Mouse (Mus musculus): ENCODE results near the gene Atp8a1. TPM values are rescaled to one million over a fixed set of nuclear protein-coding genes. Genes with fewer than 3 reads are reported as not detected.

The Atp8a1 gene
- polyA plus RNA-seq (2012; rRNA removed), result 9.4 and 13.4 TPM in 2 replicates

- no peak for DNase-seq (ENCODE audit: low read depth)
These were observed at the start of gene Atp8a1 for GRCm38 (mm10) chr5:67847253-67848165. Gene Atp8a1, minus strand, starts transcription at chr5:67847434.

DNA sequence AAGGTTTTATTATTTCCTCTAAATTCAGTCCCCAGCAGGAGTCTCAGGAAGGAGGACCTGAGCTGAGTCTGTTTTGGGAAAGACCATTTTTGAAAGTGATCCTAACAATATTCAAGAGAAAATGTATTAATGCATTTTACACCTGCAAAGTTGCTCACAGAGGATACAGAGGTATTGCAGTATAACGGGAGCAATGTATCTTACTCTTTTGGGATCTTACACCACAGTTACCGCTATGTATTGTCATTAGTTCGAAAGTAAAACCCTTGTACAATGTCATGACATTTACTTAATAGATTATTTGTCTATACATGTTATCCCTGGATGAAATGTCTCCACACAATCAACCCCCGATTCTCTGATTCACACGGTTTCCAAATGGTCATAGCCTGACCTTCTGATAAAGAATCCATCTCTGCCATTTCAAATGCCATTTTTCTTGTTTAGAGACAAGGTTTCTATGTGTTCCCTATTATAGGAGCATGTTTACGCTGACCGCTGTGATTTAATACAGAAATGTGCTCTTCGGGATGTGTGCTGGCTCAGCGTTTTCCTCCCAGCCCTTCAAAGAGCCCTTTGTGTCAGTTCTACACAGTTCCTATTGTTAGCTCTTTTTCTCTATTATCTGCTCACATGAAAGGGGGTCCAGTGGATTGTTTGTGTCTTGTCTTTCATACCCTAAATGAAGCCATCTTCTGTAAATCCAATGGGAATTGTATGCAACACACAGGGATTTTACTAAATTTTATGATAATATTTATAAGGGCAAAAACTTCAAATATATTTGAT, 37.4 kb upstream of the Atp8a1 start:
- DNase-seq (ENCODE audit: low read depth), result no peak

GRCm38 (mm10) chr5:67883564-67884171, 36.4 kb upstream of the Atp8a1 start:
- no peak for DNase-seq (ENCODE audit: low read depth)

DNA sequence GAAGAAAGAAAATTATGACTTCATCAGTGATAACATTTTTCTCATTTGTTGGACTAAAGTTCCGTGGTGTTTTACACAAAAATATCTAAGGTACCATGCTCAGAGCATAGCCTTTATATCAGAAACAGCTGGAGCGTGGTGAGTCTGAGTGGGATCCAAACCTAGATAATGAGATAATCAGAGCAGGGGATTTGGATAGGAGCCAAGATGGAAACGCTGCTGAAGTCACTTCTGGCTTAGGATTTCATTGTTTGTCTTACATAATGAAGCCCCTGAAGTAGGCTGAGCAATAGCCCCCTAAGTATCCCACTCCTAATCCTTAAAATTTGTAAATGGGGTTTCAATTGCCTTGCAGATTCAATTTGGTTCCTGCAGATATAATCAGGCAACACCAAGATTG, 24.2 kb upstream of the Atp8a1 start:
- no peak for DNase-seq (ENCODE audit: low read depth)

DNA sequence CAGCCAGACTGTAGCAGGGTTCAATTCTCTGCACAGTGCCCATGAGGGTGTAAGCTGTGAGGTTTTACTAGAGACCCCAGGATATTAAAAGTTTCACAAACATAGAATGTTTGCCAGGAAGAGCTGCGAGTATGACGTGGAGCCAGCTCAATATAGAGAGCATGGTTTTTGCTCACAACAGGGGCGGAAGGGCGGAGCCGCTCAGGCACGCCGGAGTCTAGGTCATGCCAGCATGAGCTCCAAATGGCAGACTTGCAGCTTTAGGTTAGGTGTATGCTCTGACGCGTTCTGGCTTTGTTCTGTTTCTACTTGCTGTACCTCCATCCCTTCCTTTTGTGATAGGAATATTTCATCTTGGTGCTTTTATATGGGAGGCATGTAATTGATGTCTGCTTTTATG, 19.0 kb upstream of the Atp8a1 start:
- no peak for DNase-seq (ENCODE audit: low read depth)

- DNase-seq (ENCODE audit: low read depth), result no peak
These were observed 18.4 kb upstream of the Atp8a1 start for GRCm38 (mm10) chr5:67865670-67866069.

GRCm38 (mm10) chr5:67864508-67865060, 17.4 kb upstream of the Atp8a1 start:
- no peak for DNase-seq (ENCODE audit: low read depth)

DNA sequence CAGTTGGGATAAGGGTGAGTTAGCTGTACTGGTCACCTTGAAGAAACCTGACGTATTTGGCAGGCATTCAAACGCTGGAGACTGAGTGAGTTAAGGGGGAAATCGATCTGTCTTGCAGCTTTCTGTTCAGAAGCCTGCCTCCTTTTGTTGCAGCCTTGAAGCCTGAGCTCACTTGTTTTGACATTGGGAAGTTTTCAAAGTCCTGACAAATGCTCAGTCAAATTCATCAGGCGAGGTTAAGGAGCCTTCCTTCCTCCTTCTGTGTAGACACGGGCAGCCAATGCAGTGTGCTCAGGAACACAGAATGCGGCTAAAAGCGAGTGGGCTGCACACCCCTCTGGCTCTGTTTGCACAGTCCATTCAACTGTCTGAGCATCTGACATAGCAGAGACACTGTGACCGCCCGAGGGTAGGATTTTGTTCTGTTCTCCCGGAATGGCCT, 16.7 kb upstream of the Atp8a1 start:
- DNase-seq (ENCODE audit: low read depth), result no peak

GRCm38 (mm10) chr5:67854963-67855606, 7.9 kb upstream of the Atp8a1 start:
- DNase-seq (ENCODE audit: low read depth), result no peak

GRCm38 (mm10) chr5:67852860-67853259, 5.6 kb upstream of the Atp8a1 start:
- DNase-seq (ENCODE audit: low read depth), result no peak

DNA sequence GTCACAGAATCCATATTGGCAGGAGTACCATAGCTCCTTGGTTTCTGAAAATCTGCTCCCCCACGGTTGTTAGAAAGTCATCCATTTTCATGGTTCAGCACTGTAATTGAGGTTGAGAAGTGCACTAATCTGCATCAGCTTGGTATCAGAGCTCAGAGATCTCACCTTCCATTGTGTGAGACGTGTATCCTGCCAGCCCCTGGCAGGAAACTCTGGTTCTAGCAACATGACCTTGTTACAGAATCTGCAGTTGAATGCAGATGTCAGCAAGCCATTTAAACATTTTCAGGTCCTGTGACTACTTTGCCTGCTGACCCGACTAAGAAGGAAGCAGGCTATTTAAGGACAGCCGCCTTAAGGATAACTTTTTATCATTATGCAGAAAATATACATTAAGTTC, 2.2 kb upstream of the Atp8a1 start:
- no peak for DNase-seq (ENCODE audit: low read depth)

GRCm38 (mm10) chr5:67848511-67849014, 1.3 kb upstream of the Atp8a1 start:
- DNase-seq (ENCODE audit: low read depth), result no peak

DNA sequence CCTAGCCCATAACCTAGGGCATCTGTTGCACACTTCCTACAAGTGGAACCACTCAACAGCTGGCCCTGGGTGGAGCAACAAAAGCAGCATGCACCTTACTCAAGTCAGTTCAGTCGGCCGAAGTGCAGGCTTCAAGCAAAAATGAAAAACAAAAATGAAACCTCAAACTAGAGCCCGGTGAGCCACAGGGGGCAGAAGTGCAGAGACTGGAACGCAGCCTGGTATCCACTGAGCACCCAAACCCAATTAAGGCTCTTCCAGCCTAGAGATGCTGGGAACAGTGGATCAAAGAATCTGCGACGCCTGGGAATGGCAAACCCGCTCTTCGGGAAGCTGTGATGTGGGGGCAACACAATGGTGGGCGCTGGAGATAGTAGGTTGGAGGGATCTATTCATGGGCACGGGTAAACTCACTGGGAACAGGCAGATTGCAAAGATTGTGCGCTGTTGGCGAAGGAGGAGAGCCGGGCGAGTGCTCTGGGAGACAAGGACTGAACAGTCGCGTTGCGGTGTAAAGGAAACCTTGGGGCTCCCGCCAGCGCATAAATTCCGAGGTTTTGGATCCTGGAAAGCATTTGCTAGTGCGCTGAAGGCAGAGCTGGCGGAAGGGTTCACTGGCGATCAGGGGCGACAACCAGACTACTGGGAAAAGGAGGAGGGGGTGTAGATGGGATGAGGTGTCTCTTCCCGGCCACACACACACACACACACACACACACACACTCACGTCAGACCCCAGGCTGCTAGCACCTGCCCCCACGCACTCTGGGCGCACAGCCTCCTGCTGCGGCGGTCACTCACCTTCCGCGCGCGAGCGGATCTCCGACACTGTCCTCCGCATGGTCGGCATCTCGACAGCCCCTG, 641 bp downstream of the Atp8a1 start:
- DNase-seq (ENCODE audit: low read depth), result no peak

DNA sequence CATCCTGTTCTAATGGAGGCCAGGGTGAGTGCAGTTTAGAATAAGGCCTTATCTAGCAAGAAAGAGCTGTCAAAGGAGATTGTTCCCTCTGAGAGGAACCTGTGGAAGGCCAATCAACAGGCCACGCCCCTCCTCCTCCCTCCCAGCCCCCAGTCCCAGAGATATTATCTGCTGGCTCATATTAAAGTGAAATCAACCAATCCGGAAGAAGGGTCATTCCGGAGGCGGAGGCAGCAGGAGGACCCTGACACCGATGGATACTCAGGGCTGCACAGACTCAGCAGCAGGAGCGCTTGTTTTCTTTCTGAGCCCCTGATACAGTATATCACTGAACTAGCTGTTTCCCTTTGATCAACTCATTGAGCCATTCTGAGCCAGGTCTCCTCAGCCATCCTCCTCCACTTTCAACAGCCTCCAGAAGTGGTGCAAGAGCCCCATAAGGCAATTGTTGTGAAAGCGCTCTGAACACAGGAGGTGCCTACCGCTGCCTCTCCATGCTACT, 2.0 kb downstream of the Atp8a1 start:
- DNase-seq (ENCODE audit: low read depth), result no peak

GRCm38 (mm10) chr5:67844070-67844469, 3.2 kb downstream of the Atp8a1 start:
- no peak for DNase-seq (ENCODE audit: low read depth)

DNA sequence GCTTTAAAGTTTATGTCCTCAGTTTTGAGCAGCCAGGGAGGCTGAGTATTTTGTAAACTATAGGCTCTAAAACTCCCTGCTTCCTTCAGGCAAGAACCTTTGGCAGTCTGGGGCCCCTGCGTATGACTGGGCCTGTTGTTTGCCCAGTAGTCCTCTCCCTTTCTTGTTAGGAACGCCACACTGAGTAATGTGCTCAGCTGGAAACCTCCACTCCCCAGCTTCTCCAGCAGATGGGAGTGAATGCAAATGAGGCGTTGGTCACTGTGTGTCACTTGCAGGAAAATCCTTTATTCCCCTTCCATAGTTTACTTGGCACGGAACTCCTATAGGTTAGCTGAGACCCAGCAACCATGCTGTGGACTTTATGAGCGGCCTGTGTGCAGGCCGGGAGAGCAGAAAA, 4.9 kb downstream of the Atp8a1 start:
- no peak for DNase-seq (ENCODE audit: low read depth)

DNA sequence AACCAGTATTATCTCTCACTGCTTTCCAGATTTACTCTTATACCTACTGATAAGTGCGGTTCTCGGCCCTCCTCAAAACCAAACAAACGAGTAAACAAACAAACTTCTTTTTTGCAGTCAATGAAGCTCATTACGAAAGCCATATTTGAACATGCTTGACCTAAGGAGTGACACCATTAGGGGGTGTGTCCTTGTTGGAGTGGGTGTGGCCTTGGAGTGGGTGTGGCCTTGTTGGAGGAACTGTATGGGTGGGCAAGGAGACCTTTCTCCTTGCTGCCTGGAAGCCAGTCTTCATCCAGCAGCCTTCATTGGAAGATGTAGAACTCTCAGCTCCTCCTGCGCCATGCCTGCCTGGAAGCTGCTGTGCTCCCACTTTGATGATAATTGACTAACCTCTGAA, 13.4 kb downstream of the Atp8a1 start:
- DNase-seq (ENCODE audit: low read depth), result no peak

DNA sequence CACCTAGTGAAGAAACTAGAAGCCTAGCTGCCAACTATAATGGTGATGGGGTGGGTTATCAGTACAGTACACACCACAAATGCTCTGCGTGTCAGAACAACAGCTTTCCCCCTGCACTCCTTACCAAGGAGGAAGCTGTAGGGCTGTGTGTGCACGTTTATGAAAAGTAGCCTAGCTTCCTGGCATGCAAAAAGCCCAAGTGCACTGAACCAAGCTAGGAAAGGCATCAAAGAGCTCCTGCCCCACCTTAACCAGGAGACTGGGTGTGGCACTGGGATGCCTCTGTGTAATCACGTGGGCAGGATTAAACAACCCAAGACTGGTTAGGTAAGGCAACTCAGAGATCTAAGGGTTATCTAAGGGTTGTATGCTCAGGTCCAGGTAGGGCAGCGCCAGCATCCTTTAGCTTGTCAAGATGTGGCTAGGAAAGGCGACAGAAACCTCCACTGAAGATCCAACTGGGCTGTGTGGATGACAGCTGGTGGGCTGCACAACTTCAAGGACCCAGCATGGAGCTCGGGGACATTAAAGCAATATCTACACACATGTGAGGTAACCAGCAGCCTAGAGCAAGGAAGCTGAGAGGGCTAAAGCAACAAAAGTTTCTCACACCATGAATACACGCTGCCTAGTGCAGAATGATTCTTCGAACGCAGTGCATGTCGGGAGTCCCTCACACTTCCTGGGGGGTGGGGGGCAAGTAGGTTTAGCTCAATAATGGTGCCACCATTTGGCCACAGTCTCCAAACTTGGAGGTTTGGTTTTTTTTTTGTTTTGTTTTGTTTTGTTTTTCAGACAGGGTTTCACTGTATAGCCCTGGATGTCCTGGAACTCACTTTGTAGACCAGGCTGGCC, 15.7 kb downstream of the Atp8a1 start:
- DNase-seq (ENCODE audit: low read depth), result no peak

- no peak for DNase-seq (ENCODE audit: low read depth)
These were observed 18.9 kb downstream of the Atp8a1 start for GRCm38 (mm10) chr5:67828356-67828755.

Data from gonadal fat pad, adult 2 months (tissue).